Mouse (Mus musculus) myocyte (in vitro differentiated cells): Measurements from ENCODE around the gene Mlxipl.

ENCODE experiments used
- MAX ChIP-seq: IDR thresholded peaks from one replicate; pipeline ENCODE4 v1.6.1; 2011; ENCODE audit warnings: low read depth, mild to moderate bottlenecking, control low read depth
- MYOD1 ChIP-seq, 3 experiments: IDR thresholded peaks; one replicate each; pipeline ENCODE4 v1.6.1; 2011; ENCODE audit warnings: control low read depth in 2 of 3, low read depth in 2 of 3, mild to moderate bottlenecking in 2 of 3, moderate library complexity in 1 of 3; ENCODE audit not compliant: insufficient read length in 2 of 3, control insufficient read depth in 1 of 3
- MYOG ChIP-seq, 3 experiments: IDR thresholded peaks; one replicate each; pipeline ENCODE4 v1.6.1; 2011; ENCODE audit warnings: control low read depth in 2 of 3, low read depth in 2 of 3, mild to moderate bottlenecking in 2 of 3; ENCODE audit not compliant: insufficient read length in 2 of 3, control insufficient read depth in 1 of 3, insufficient read depth in 1 of 3
- POLR2A ChIP-seq: IDR thresholded peaks from one replicate; pipeline ENCODE4 v1.6.1; 2011; ENCODE audit warnings: low read depth, mild to moderate bottlenecking, control low read depth, moderate library complexity; ENCODE audit not compliant: insufficient read length
- POLR2AphosphoS2 ChIP-seq: IDR thresholded peaks from one replicate; pipeline ENCODE4 v1.6.1; 2011; ENCODE audit warnings: low read depth, control low read depth; ENCODE audit not compliant: insufficient read length
- SRF ChIP-seq: IDR thresholded peaks from one replicate; pipeline ENCODE4 v1.6.1; 2011; ENCODE audit warnings: low read depth; ENCODE audit not compliant: control insufficient read depth, insufficient read length
- USF1 ChIP-seq: IDR thresholded peaks from one replicate; pipeline ENCODE4 v1.6.1; 2011; ENCODE audit warnings: low read depth, mild to moderate bottlenecking, control low read depth, moderate library complexity

DNA sequence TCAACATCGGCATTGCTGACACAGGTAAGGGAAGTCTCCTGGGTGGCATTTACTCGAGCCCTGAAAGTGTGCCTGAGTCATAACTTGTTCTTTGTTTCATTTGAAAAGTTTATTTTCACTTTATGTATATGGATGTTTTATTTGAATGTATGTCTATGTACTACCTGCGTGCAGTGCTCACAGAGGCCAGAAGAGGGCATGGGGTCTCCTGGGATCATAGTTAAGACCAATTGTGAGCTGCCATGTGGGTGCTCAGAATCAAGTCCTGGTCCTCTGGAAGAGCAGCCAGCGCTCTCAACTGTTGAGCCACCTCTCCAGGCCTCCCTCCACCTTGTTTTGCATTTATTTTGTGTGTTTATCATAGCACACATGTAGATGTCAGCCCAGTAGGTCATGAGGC lies 66.8 kb downstream of the Mlxipl start:
- TF ChIP-seq POLR2A (no peak), USF1 (no peak), MAX (no peak), MYOG (IDR thresholded peaks at IDR 0.05; ENCODE audit: control insufficient read depth in 1 of 3, insufficient read depth in 1 of 3, insufficient read length in 2 of 3, low read depth in 2 of 3) (no peak), SRF (no peak), POLR2AphosphoS2 (no peak), MYOD1 (IDR thresholded peaks at IDR 0.05; ENCODE audit: control insufficient read depth in 1 of 3, insufficient read length in 2 of 3, low read depth in 2 of 3) (no peak)
